Mouse (Mus musculus) telencephalon, adult 2 months (tissue): ENCODE measurements around the gene Slc7a1.

Experiments
- DNase-seq: peaks from one replicate; pipeline ENCODE4 v3.0.0-alpha.2; 2011; ENCODE audit warnings: low read depth, low spot score

Slc7a1 gene

GRCm38 (mm10) chr5:148399660-148400443 lies at the start of gene Slc7a1:
TSS of gene Slc7a1 (minus strand) at chr5:148399904.
- DNase-seq = peak; percentile 72

- no peak for DNase-seq
These were observed 45.3 kb upstream of the Slc7a1 start for GRCm38 (mm10) chr5:148444974-148445373.

GRCm38 (mm10) chr5:148443734-148444133 lies 44.0 kb upstream of the Slc7a1 start:
- no peak for DNase-seq

- DNase-seq = no peak
These were observed 36.0 kb upstream of the Slc7a1 start for GRCm38 (mm10) chr5:148435660-148436059.

GRCm38 (mm10) chr5:148432121-148432520 lies 32.4 kb upstream of the Slc7a1 start:
- DNase-seq = no peak

- DNase-seq = no peak
These were observed 29.1 kb upstream of the Slc7a1 start for GRCm38 (mm10) chr5:148428846-148429245.

- DNase-seq = no peak
These were observed 25.4 kb upstream of the Slc7a1 start for GRCm38 (mm10) chr5:148425136-148425535.

GRCm38 (mm10) chr5:148421326-148421725 lies 21.6 kb upstream of the Slc7a1 start:
- DNase-seq = no peak

- DNase-seq = no peak
These were observed 19.4 kb upstream of the Slc7a1 start for GRCm38 (mm10) chr5:148419112-148419526.

- no peak for DNase-seq
These were observed 18.7 kb upstream of the Slc7a1 start for GRCm38 (mm10) chr5:148418436-148418835.

GRCm38 (mm10) chr5:148417756-148418155 lies 18.1 kb upstream of the Slc7a1 start:
- no peak for DNase-seq

GRCm38 (mm10) chr5:148416461-148416860 lies 16.8 kb upstream of the Slc7a1 start:
- no peak for DNase-seq

- DNase-seq = no peak
These were observed 14.5 kb upstream of the Slc7a1 start for GRCm38 (mm10) chr5:148414233-148414632.

GRCm38 (mm10) chr5:148412504-148412903 lies 12.8 kb upstream of the Slc7a1 start:
- no peak for DNase-seq

- no peak for DNase-seq
These were observed 9.8 kb upstream of the Slc7a1 start for GRCm38 (mm10) chr5:148409465-148409864.

- no peak for DNase-seq
These were observed 7.2 kb upstream of the Slc7a1 start for GRCm38 (mm10) chr5:148406913-148407312.

- DNase-seq = no peak
These were observed 4.8 kb upstream of the Slc7a1 start for GRCm38 (mm10) chr5:148404548-148404947.

GRCm38 (mm10) chr5:148402641-148403040 lies 2.9 kb upstream of the Slc7a1 start:
- peak; percentile 48 for DNase-seq

GRCm38 (mm10) chr5:148398766-148399659 lies 691 bp downstream of the Slc7a1 start:
- peak; percentile 56 for DNase-seq

- no peak for DNase-seq
These were observed 1.3 kb downstream of the Slc7a1 start for GRCm38 (mm10) chr5:148398451-148398765.

- DNase-seq = no peak
These were observed 1.8 kb downstream of the Slc7a1 start for GRCm38 (mm10) chr5:148397911-148398310.

- no peak for DNase-seq
These were observed 2.3 kb downstream of the Slc7a1 start for GRCm38 (mm10) chr5:148397418-148397817.

GRCm38 (mm10) chr5:148393316-148393715 lies 6.4 kb downstream of the Slc7a1 start:
- DNase-seq = no peak
